Mouse (Mus musculus) stomach, postnatal 0 days (tissue): ENCODE measurements at regions not wholly inside any gene's neighbourhood (a gene's known extent, or its start where the extent isn't known, plus 50 kb on each side); places are given as distances from the start of the nearest gene placed in this dataset.

Source experiments
- CTCF ChIP-seq: IDR thresholded peaks from 2 replicates; pipeline ENCODE4 v1.5.1; 2016; ENCODE audit warnings: antibody characterized with exemption, low read depth, mild to moderate bottlenecking, moderate library complexity
- EP300 ChIP-seq: optimal IDR thresholded peaks from 2 replicates; pipeline ENCODE3; 2016; ENCODE audit warnings: antibody characterized with exemption

DNA sequence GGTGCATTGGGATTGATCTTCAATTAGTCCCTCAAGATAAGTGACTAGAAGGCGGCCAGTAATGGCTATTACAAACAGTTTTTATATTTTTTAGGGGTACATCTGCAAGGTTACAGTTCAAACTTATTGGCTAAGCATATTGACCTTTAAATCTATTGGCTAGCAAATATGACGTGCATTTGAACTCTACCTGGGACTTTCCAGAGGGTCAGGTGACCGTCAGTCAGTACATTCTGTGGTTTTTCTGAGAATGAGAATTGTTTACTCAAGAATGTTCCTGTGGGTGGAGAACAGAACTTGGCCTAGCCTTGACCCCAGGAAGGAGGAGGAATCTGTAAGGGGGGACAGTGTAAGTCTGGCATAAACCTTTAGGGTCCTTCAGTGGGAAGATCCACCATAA lies 346.5 kb downstream of the 1810013L24Rik start:
- TF ChIP-seq CTCF = no peak
- no peak for TF ChIP-seq EP300
